Mouse (Mus musculus): Measurements from ENCODE around the gene Dgkz.

- TF ChIP-seq CTCF (IDR thresholded peaks at IDR 0.05; ENCODE audit: borderline replicate concordance, insufficient read depth, low read length) (no peak), POLR2A (IDR thresholded peaks at IDR 0.05; ENCODE audit: low read depth, low read length) (no peak)
Observed at GRCm38 (mm10) chr2:92020676-92021265, 45.1 kb upstream of the Dgkz start.

Measured in embryonic fibroblast, embryonic 13.5 days (primary cell).